In the genomic region with DNA sequence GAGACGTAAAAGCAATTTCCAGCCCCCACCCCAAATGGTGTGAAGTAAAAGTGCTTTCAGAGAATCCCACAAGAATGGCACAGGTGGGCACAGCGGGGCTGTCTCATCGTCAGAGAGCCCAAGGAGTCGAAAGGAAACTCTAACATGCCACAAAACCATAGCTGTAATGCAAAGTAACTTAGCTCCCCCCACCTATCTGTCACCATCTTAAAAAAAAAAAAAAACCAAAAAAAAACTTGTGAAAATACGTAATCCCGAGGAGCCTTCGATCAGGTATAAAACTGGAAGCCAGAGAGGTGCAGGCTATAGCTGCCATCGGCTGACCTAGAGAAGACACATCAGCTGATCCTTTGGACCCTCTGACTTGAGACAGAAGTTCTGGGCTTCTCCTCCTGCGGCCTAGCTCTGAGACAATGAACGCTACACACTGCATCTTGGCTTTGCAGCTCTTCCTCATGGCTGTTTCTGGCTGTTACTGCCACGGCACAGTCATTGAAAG, we compare ENCODE assay signal across 27 mouse cellular contexts. TPM values are rescaled to one million over a fixed set of nuclear protein-coding genes. Genes with fewer than 3 reads are reported as not detected.
DNase-seq lines count a peak whose midpoint lies in the region; ATAC-seq lines count a peak whose summit lies in the region.
"Had no signal": no experiment of that assay in that cellular context is flagged by ENCODE, and none has a peak within 500 bp of the region (broad histone marks: within the 10 kb centered on the region; RNA-seq: fewer than 3 reads in every experiment).

Ifng (plus strand) TSS at position 305 of the 499 bp plus-strand sequence.

- no peak within 1 kb of the TSS for H3K4me3 ChIP-seq in midbrain, embryonic 14.5 days (replicated peaks; ENCODE audit: low read depth, low read length)
- H3K4me3 ChIP-seq: embryonic facial prominence, embryonic 12.5 days; forebrain, embryonic 12.5 days; heart, embryonic 13.5 days; hindbrain, embryonic 15.5 days had no signal

- no peaks in the 10 kb centered on the region for H3K4me1 ChIP-seq in midbrain, embryonic 14.5 days (ENCODE audit: control insufficient read depth, insufficient read depth, low read length)
- H3K4me1 ChIP-seq: embryonic facial prominence, embryonic 12.5 days; forebrain, embryonic 12.5 days; hindbrain, embryonic 15.5 days had no signal

- peak; percentile 78 for DNase-seq in CD4-positive helper T cell, adult 2 months (ENCODE audit: low read depth, low spot score)
- DNase-seq in CD4-positive, CD25-positive, alpha-beta regulatory T cell, adult 2 months (ENCODE audit: low read depth, low spot score) = peak; percentile 23
- peak; percentile 81 for DNase-seq in induced T-regulatory cell, adult 2 months (ENCODE audit: low read depth)
- peak; percentile 23 for DNase-seq in naive thymus-derived CD4-positive, alpha-beta T cell, adult 2 months (ENCODE audit: low read depth)
- DNase-seq in midbrain, embryonic 14.5 days = no peak
- DNase-seq in embryo, embryonic 11 days = no peak
- DNase-seq in gastrocnemius, postnatal 4 days (ENCODE audit: low spot score in 2 of 2) = no peak
- DNase-seq: adrenal gland, adult 8-10 months; cerebellum, adult 11 months; cerebellum, adult 8-10 months; cerebellum, postnatal 14 days; gastrocnemius, postnatal 25 days; heart, adult 11 months; heart, postnatal 36 days had no signal

- no peak within 1 kb of the TSS for H3K27ac ChIP-seq in midbrain, embryonic 14.5 days (replicated peaks; ENCODE audit: low read depth, low read length)
- H3K27ac ChIP-seq: embryonic facial prominence, embryonic 12.5 days; forebrain, embryonic 12.5 days; heart, embryonic 13.5 days; hindbrain, embryonic 15.5 days had no signal

- H3K9ac ChIP-seq in midbrain, embryonic 14.5 days (replicated peaks; ENCODE audit: low read length) = no peak within 1 kb of the TSS
- H3K9ac ChIP-seq: embryonic facial prominence, embryonic 12.5 days; forebrain, embryonic 12.5 days; heart, embryonic 13.5 days; hindbrain, embryonic 15.5 days had no signal

- H3K9me3 ChIP-seq in midbrain, embryonic 14.5 days (ENCODE audit: control insufficient read depth, low read length) = no peaks in the 10 kb centered on the region
- H3K9me3 ChIP-seq: embryonic facial prominence, embryonic 12.5 days; forebrain, embryonic 12.5 days; heart, embryonic 13.5 days; hindbrain, embryonic 15.5 days had no signal

- H3K27me3 ChIP-seq in midbrain, embryonic 14.5 days (ENCODE audit: control insufficient read depth, insufficient read depth, low read length) = no peaks in the 10 kb centered on the region
- H3K27me3 ChIP-seq: CH12.LX; embryonic facial prominence, embryonic 12.5 days; forebrain, embryonic 12.5 days; heart, embryonic 13.5 days; hindbrain, embryonic 15.5 days; Patski had no signal

- no peak within 1 kb of the TSS for H3K4me2 ChIP-seq in midbrain, embryonic 14.5 days (ENCODE audit: low read length)
- H3K4me2 ChIP-seq: embryonic facial prominence, embryonic 12.5 days; forebrain, embryonic 12.5 days; heart, embryonic 13.5 days; hindbrain, embryonic 15.5 days had no signal

- 94% methylated on average over 11 of the region's 11 CpGs for WGBS in midbrain, embryonic 14.5 days

- no peak for ATAC-seq in midbrain, embryonic 14.5 days (ENCODE audit: low FRiP score, low TSS enrichment)
- ATAC-seq: forebrain, embryonic 16.5 days; Patski had no signal

- no peaks in the 10 kb centered on the region for H3K36me3 ChIP-seq in midbrain, embryonic 14.5 days (ENCODE audit: control insufficient read depth, insufficient read depth, low read length)
- H3K36me3 ChIP-seq: embryonic facial prominence, embryonic 12.5 days; forebrain, embryonic 12.5 days; heart, embryonic 13.5 days; hindbrain, embryonic 15.5 days had no signal

RNA-seq across cellular contexts. Expression of gene Ifng, which starts in this region (rescaled TPM):
- not detected in 2 replicates for polyA plus RNA-seq in midbrain, embryonic 14.5 days (2014; fragmentation: Nextera tagmentation; extraction: Ambion mirVana)
- not detected for total RNA-seq in gastrocnemius, postnatal 4 days (2021)
- total RNA-seq: adrenal gland, postnatal 4 days; CH12.LX; gastrocnemius, adult 18-20 months; gastrocnemius, postnatal 25 days; heart, postnatal 36 days had no signal
- polyA plus RNA-seq: brain, embryonic 14.5 days; embryonic facial prominence, embryonic 12.5 days; forebrain, embryonic 12.5 days; forebrain, embryonic 16.5 days; heart, embryonic 13.5 days; heart, postnatal 0 days; hindbrain, embryonic 11.5 days; hindbrain, embryonic 15.5 days; intestine, embryonic 14.5 days; Patski had no signal

Comparison
In these comparisons a context has a peak if more than half of its experiments do, and no peak if none do; other contexts are left out.
1. DNase-seq: peak in CD4-positive helper T cell, adult 2 months (single experiment), CD4-positive, CD25-positive, alpha-beta regulatory T cell, adult 2 months (single experiment), induced T-regulatory cell, adult 2 months (single experiment) and naive thymus-derived CD4-positive, alpha-beta T cell, adult 2 months (single experiment); none in midbrain, embryonic 14.5 days (single experiment), embryo, embryonic 11 days (single experiment) and gastrocnemius, postnatal 4 days (0 of 2).